14 mouse cellular contexts compared by ENCODE assay signal in genomic region chr6:120274887-120275286, GRCm38 (mm10). TPM values are rescaled to one million over a fixed set of nuclear protein-coding genes. Genes with fewer than 3 reads are reported as not detected.
DNase-seq lines count a peak whose midpoint lies in the region; ATAC-seq lines count a peak whose summit lies in the region.
"Had no signal": no experiment of that assay in that cellular context is flagged by ENCODE, and none has a peak within 500 bp of the region (broad histone marks: within the 10 kb centered on the region; RNA-seq: fewer than 3 reads in every experiment).

No protein-coding gene starts in this region.

- peak; percentile 71; the same call in 1 of the 2 replicates for ATAC-seq in kidney, embryonic 14.5 days (ENCODE audit: low FRiP score, low TSS enrichment)
- no peak for ATAC-seq in hindbrain, embryonic 12.5 days (ENCODE audit: low FRiP score)

- no peak overlapping the region for H3K4me2 ChIP-seq in kidney, embryonic 14.5 days (replicated peaks; ENCODE audit: low read depth, low read length)
- H3K4me2 ChIP-seq in hindbrain, embryonic 12.5 days (replicated peaks), result no peak overlapping the region
- H3K4me2 ChIP-seq: midbrain, embryonic 12.5 days; stomach, embryonic 15.5 days had no signal

- no peak overlapping the region for H3K4me3 ChIP-seq in kidney, embryonic 14.5 days (ENCODE audit: low read length)
- no peak overlapping the region for H3K4me3 ChIP-seq in hindbrain, embryonic 12.5 days
- H3K4me3 ChIP-seq: midbrain, embryonic 12.5 days; stomach, embryonic 15.5 days had no signal

- no peak for DNase-seq in kidney, adult 9 months
- peak; percentile 88 for DNase-seq in ES-CJ7 (ENCODE audit: low read depth, low spot score)
- DNase-seq in gastrocnemius, postnatal 36 days, result peak; percentile 37 to 42
- peak; percentile 50 for DNase-seq in heart, postnatal 25 days (ENCODE audit: low spot score)
- no peak for DNase-seq in frontal cortex, postnatal 10 days (ENCODE audit: low spot score in 2 of 2)
- DNase-seq in testis, postnatal 14 days (ENCODE audit: low spot score), result no peak
- DNase-seq: B cell, adult 2 months; kidney, postnatal 25 days; liver had no signal

- no peaks in the 10 kb centered on the region for H3K9me3 ChIP-seq in kidney, embryonic 14.5 days (ENCODE audit: control insufficient read depth, low read length)
- H3K9me3 ChIP-seq in hindbrain, embryonic 12.5 days (replicated peaks), result no peaks in the 10 kb centered on the region
- H3K9me3 ChIP-seq: midbrain, embryonic 12.5 days; stomach, embryonic 15.5 days had no signal

- intact Hi-C loops in gastrocnemius, postnatal 36 days (cut with DNase I), result no loop called here
- intact Hi-C loops in heart, postnatal 25 days (cut with DNase I), result no loop called here

- H3K36me3 ChIP-seq in kidney, embryonic 14.5 days (ENCODE audit: control insufficient read depth, insufficient read depth, low read length), result no peaks in the 10 kb centered on the region
- no peaks in the 10 kb centered on the region for H3K36me3 ChIP-seq in hindbrain, embryonic 12.5 days
- H3K36me3 ChIP-seq: midbrain, embryonic 12.5 days; stomach, embryonic 15.5 days had no signal

- H3K9ac ChIP-seq in kidney, embryonic 14.5 days (ENCODE audit: low read depth, low read length), result no peak overlapping the region
- H3K9ac ChIP-seq in hindbrain, embryonic 12.5 days, result no peak overlapping the region
- H3K9ac ChIP-seq: midbrain, embryonic 12.5 days; stomach, embryonic 15.5 days had no signal

- H3K4me1 ChIP-seq in kidney, embryonic 14.5 days (ENCODE audit: control insufficient read depth, insufficient read depth, low read length), result peaks cover 5% of the 10 kb centered on the region
- no peaks in the 10 kb centered on the region for H3K4me1 ChIP-seq in hindbrain, embryonic 12.5 days
- H3K4me1 ChIP-seq: midbrain, embryonic 12.5 days; stomach, embryonic 15.5 days had no signal

- H3K27me3 ChIP-seq in kidney, embryonic 14.5 days (ENCODE audit: control insufficient read depth, insufficient read depth, low read length), result no peaks in the 10 kb centered on the region
- H3K27me3 ChIP-seq in hindbrain, embryonic 12.5 days, result no peaks in the 10 kb centered on the region
- H3K27me3 ChIP-seq: midbrain, embryonic 12.5 days; stomach, embryonic 15.5 days had no signal

- WGBS in kidney, embryonic 14.5 days, result 28% methylated on average over 4 of the region's 4 CpGs
- WGBS in hindbrain, embryonic 12.5 days, result 61% methylated on average over 4 of the region's 4 CpGs

- H3K27ac ChIP-seq in kidney, embryonic 14.5 days (ENCODE audit: low read depth, low read length), result no peak overlapping the region
- no peak overlapping the region for H3K27ac ChIP-seq in hindbrain, embryonic 12.5 days
- H3K27ac ChIP-seq: midbrain, embryonic 12.5 days; stomach, embryonic 15.5 days had no signal

RNA-seq across cellular contexts. Expression of gene D330020A13Rik, which starts 19.3 kb away (rescaled TPM):
- 0.22 and 0.49 TPM in 2 replicates for polyA plus RNA-seq in kidney, embryonic 14.5 days (2014; fragmentation: Nextera tagmentation; extraction: Ambion mirVana)
- not detected for total RNA-seq in gastrocnemius, postnatal 36 days (2021)
- not detected for total RNA-seq in heart, postnatal 25 days (2021)
- 0.65 and 0.81 TPM in 2 replicates for polyA plus RNA-seq in hindbrain, embryonic 12.5 days (2016; fragmentation: Nextera tagmentation; extraction: Ambion mirVana)
- total RNA-seq: granulocyte monocyte progenitor cell, adult 5-6 weeks had no signal
- polyA plus RNA-seq: midbrain, embryonic 12.5 days had no signal

RNA-seq across cellular contexts. Expression of gene B4galnt3, which starts 19.5 kb away (rescaled TPM):
- polyA plus RNA-seq in kidney, embryonic 14.5 days (2014; fragmentation: Nextera tagmentation; extraction: Ambion mirVana), result 0.45 and 1.1 TPM in 2 replicates
- total RNA-seq in gastrocnemius, postnatal 36 days (2021), result 1 to 10 TPM in 1 of 2 experiments, under 1 TPM in 1; 0.99 to 1.7 TPM
- total RNA-seq in heart, postnatal 25 days (2021), result under 1 TPM; 0.18 to 0.22 TPM
- 0.66 and 1.2 TPM in 2 replicates for polyA plus RNA-seq in hindbrain, embryonic 12.5 days (2016; fragmentation: Nextera tagmentation; extraction: Ambion mirVana)
- total RNA-seq: granulocyte monocyte progenitor cell, adult 5-6 weeks had no signal

Comparison
In these comparisons a context has a peak if more than half of its experiments do, and no peak if none do; other contexts are left out.
1. DNase-seq: peak in ES-CJ7 (single experiment), gastrocnemius, postnatal 36 days (2 of 2) and heart, postnatal 25 days (single experiment); none in kidney, adult 9 months (single experiment), frontal cortex, postnatal 10 days (0 of 2) and testis, postnatal 14 days (single experiment).